Mouse (Mus musculus): ENCODE results near the gene Lrrc59.

Lrrc59 gene

GRCm38 (mm10) chr11:94629199-94629883 lies at the start of gene Lrrc59:
Lrrc59 (plus strand) TSS chr11:94629767.
- peak; percentile 95 for DNase-seq

DNA sequence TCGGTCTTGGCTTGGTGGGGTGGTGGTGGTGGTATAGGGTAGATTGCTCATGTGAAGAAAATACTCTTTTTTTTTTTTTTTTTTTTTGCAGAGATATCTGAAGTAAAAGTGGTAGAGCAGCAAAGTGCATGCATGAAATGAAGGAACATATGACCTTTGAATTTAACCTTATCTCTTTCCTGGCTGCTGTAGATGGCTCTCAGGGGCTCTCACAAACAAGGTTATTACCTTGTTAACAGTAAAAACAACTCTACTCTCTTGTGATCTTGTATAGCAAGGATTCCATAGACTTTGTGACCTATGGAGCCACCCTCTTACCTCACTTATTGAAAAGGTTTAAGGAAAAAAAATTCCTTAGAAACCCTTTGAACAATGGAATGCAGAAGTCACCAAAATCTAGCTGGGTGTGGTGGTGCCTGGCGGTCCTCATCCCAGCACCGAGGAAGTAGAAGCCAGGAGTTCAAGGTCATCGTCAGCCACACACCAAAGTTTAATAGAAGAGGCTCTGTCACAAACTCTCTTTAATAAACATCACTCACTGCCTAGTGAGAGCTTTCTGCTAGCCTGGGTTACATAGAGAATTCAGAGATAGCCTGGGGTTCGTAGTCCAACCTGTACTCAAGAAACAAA lies 49.3 kb upstream of the Lrrc59 start:
- no peak for DNase-seq

- no peak for DNase-seq
Observed at GRCm38 (mm10) chr11:94585091-94585490, 44.5 kb upstream of the Lrrc59 start.

DNA sequence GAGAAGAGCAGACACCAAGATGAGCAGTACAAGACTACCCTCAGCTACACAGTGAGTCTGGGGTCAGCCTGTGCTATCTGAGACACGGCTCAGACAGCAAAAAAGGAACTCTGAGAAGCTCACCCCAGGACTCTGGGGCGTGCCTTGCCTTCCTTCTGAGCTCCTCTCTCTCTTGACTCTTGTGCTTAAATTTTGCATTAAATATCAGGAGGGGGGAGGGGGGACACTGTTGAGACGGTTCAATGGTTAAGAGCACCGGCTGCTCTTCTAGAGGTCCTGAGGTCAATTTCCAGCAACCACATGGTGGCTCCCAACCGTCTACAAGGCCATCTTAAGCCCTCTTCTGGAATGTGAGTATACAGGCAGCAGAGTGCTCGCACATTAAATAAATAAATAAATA lies 42.1 kb upstream of the Lrrc59 start:
- no peak for DNase-seq

GRCm38 (mm10) chr11:94596311-94596852 lies 33.2 kb upstream of the Lrrc59 start:
- DNase-seq: no peak

DNA sequence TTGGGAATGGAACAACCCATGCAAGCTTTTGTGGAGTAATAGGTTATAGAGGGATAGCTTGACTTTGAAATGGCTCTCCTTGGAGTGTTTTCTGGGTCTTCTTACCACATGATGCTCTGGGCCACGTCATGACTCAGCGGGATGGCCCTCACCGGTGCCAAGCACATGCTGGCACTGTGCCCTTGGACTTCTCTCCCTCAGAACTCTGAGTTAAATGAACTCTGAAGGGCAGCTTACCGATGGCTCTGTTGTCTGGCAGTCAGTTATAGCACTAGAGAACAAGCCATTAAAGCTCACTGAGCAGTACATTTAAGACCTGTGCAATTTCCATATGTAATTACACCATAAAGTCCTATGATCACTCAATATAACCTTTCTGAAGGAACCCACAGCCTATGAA lies 32.2 kb upstream of the Lrrc59 start:
- DNase-seq: peak; percentile 84

GRCm38 (mm10) chr11:94598437-94599120 lies 31.0 kb upstream of the Lrrc59 start:
- DNase-seq: no peak

DNA sequence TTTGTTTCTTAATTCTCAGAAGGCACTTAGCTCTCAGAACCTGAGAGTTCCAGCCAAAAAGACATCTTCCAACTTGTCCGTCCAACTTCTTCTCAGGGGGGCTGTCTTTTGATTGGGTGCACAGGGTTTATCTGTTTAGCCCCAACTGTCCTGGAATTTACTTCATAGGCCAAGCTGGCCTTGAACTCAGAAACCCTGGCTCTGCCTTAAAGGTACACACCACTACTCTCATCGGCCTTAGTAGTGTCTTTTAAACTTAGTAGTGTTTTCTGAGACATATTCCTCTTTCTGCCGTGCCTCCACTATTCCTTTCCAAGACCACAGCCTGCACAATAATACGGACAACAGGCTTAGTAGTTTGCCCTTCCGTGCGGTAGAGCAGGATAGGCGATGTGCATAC lies 29.1 kb upstream of the Lrrc59 start:
- DNase-seq: no peak

- peak; percentile 82 for DNase-seq
Observed at GRCm38 (mm10) chr11:94601321-94602281, 28.0 kb upstream of the Lrrc59 start, which contains the start of gene Acsf2. Acsf2 (minus strand) TSS chr11:94601871.

DNA sequence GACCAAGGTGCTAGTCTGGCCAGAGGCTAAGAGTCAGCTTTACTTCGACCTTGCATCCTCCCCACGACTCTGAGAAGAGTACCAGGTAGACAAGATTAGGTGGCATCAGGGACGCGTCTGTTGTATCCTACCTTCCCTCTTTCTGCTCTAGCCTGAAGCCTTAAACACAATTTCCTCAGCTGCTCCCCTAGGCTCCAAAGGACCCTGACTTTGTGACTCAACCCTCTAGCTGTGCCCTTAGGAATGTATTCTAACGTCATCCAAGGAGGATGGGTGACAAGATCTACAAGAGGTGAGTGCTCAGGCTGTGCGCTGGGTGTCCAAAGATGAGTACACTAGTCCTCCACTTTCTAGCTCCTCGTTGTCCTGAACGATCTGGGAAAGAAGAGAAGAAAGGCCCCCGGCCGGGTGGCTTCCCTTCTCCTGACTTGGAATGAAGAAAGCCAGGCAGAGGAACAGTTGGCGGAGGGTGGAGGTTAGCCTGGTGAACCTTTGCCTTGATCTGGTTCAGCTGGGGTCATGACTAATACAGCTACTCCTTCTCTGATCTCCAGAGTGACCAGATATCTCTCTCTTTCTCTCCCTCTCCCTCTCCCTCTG lies 27.1 kb upstream of the Lrrc59 start:
- DNase-seq: no peak

GRCm38 (mm10) chr11:94610744-94611740 lies 18.5 kb upstream of the Lrrc59 start:
- no peak for DNase-seq

GRCm38 (mm10) chr11:94614603-94615002 lies 15.0 kb upstream of the Lrrc59 start:
- no peak for DNase-seq

GRCm38 (mm10) chr11:94615494-94615893 lies 14.1 kb upstream of the Lrrc59 start:
- no peak for DNase-seq

DNA sequence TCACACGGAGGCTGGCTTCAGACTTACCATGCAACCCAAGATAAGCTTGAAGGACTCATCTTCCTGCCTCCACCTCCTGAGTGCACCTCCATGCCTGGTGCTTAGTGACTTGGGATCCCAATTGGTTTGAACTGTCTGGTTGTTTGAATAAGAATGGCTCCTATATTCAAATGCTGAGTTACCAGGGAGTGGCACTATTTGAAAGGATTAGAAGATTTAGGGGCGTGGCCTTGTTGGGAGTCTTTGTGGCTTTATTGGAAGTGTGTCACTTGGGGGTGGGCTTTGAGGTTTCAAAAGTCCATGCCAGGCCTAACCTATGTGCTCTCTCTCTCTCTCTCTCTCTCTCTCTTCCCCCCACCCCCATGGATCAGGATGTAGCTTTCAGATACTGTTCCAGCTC lies 11.9 kb upstream of the Lrrc59 start:
- no peak for DNase-seq

- no peak for DNase-seq
Observed at GRCm38 (mm10) chr11:94620766-94621457, 8.7 kb upstream of the Lrrc59 start.

GRCm38 (mm10) chr11:94621458-94621852 lies 8.1 kb upstream of the Lrrc59 start:
- no peak for DNase-seq

DNA sequence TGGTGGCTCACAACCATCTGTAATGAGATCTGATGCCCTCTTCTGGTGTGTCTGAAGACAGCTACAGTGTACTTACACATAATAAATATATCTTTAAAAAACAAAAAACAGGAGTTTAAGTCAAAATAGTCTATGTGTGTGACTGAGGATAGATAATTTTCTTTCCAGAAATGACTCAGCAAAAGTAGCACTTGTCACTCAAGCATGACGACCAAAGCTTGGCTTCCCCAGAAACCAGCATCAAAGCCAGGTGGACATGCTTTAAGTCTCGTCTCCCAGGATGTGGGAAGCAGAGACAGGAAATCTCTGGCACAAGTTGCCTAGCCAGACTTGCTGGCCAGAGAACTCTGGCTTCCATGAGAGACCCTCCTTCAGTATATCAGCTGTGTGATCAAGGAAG lies 7.4 kb upstream of the Lrrc59 start:
- no peak for DNase-seq

DNA sequence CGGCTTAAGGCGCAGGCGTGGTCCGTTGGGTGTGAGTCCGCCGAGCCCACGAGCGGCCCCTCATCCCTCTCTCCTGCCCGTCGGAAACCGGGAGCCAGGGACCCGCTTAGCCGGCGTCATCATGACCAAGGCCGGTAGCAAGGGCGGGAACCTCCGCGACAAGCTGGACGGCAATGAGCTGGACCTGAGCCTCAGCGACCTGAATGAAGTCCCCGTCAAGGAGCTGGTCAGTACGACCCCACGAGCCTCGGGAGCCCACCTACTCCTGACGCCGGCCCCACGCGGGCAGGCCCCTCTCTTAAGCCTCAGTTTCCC lies 274 bp downstream of the Lrrc59 start:
- no peak for DNase-seq

GRCm38 (mm10) chr11:94630199-94631011 lies 838 bp downstream of the Lrrc59 start:
- peak; percentile 46 for DNase-seq

- DNase-seq: no peak
Observed at GRCm38 (mm10) chr11:94631969-94632368, 2.4 kb downstream of the Lrrc59 start.

Measured in kidney, adult 18-20 months (tissue).